Mouse (Mus musculus) E14TG2a.4 (cell line): ENCODE data around the gene E130308A19Rik.

Experiments used
- CTCF ChIP-seq: conservative IDR thresholded peaks from 2 replicates; pipeline ENCODE4 v1.5.1; 2014; ENCODE audit warnings: low read length
- NANOG ChIP-seq: IDR thresholded peaks from 2 replicates; pipeline ENCODE4 v1.6.1; 2014; ENCODE audit warnings: borderline replicate concordance, low read length, mixed read lengths
- POU5F1 ChIP-seq: IDR thresholded peaks from 2 replicates; pipeline ENCODE4 v1.6.1; 2014; ENCODE audit warnings: low read length, borderline replicate concordance

DNA sequence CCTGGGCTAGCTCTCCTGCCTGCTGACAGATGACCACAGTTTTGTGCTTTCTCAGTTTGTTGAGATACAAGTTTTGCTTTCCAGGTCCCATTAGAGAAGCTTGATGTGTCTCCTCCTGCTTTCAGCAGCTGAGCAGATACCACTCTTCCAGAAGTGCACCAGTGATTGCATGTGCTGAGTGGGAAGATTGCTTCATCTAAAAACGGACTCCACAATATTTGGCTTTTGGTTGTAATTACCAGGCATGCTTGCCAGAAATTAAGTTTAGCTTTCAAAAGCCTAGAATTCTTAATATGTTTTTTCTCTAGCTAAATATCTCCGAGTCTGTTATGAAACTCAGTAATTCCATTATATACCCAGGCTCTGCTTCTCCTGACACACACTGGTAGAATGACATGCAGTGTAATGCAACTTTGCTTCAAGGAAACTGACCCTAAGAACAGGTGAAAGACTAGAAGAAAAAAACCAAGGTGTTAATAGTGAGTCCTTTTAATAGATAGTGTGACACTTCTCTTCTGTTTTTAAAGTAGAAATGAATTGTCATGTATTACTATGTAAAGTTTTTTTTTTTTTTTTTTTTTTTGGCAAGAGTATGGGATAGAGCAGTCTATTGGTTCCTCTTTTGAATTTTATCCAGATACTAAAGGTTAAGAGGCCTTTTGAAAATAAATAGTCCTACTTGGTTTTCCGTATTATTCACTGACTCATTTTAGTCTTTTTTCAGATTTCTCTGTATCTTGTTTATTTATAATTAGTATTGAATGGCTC, 40.7 kb downstream of the E130308A19Rik start:
- TF ChIP-seq CTCF: no peak
- no peak for TF ChIP-seq POU5F1
- no peak for TF ChIP-seq NANOG
